Mouse (Mus musculus) bone marrow, adult 2 months (tissue): Measurements from ENCODE around the gene Padi3.

ENCODE experiments used
- CTCF ChIP-seq: fragments of 200-500 bp; IDR thresholded peaks from 2 replicates; pipeline ENCODE4 v1.5.1; 2011; ENCODE audit warnings: low read length, control low read depth; ENCODE audit not compliant: control insufficient read depth, insufficient read depth
- POLR2A ChIP-seq: fragments of 200-500 bp; IDR thresholded peaks from 2 replicates; pipeline ENCODE4 v1.6.1; 2011; ENCODE audit warnings: low read depth, mild to moderate bottlenecking, control low read depth, low read length, borderline replicate concordance; ENCODE audit not compliant: control insufficient read depth

GRCm38 (mm10) chr4:140812609-140813008 lies 2.2 kb upstream of the Padi3 start:
- TF ChIP-seq POLR2A, result no peak
- no peak for TF ChIP-seq CTCF
